Comparison of ENCODE assay signal across 11 mouse cellular contexts in genomic region chr2:153084261-153084976, GRCm38 (mm10). TPM values are rescaled to one million over a fixed set of nuclear protein-coding genes. Genes with fewer than 3 reads are reported as not detected.
DNase-seq lines count a peak whose midpoint lies in the region; ATAC-seq lines count a peak whose summit lies in the region.
"Had no signal": no experiment of that assay in that cellular context is flagged by ENCODE, and none has a peak within 500 bp of the region (broad histone marks: within the 10 kb centered on the region; RNA-seq: fewer than 3 reads in every experiment).

No protein-coding gene starts in this region.

- H3K27ac ChIP-seq in kidney, embryonic 15.5 days = no peak overlapping the region
- H3K27ac ChIP-seq in midbrain, embryonic 14.5 days (replicated peaks; ENCODE audit: low read depth, low read length) = no peak overlapping the region
- H3K27ac ChIP-seq: hindbrain, embryonic 13.5 days had no signal

- intact Hi-C loops in left cerebral cortex, postnatal 10 days (cut with DNase I) = loop anchor here (5.0 kb wide), 1 partner anchor 58 kb away; no protein-coding TSS in a partner anchor

- no peaks in the 10 kb centered on the region for H3K9me3 ChIP-seq in kidney, embryonic 15.5 days (replicated peaks)
- H3K9me3 ChIP-seq in midbrain, embryonic 14.5 days (ENCODE audit: control insufficient read depth, low read length) = no peaks in the 10 kb centered on the region
- H3K9me3 ChIP-seq: hindbrain, embryonic 13.5 days had no signal

- 68% methylated on average over 7 of the region's 7 CpGs for WGBS in kidney, embryonic 15.5 days
- 69% methylated on average over 7 of the region's 7 CpGs for WGBS in midbrain, embryonic 14.5 days

- no peaks in the 10 kb centered on the region for H3K4me1 ChIP-seq in kidney, embryonic 15.5 days
- no peaks in the 10 kb centered on the region for H3K4me1 ChIP-seq in midbrain, embryonic 14.5 days (ENCODE audit: control insufficient read depth, insufficient read depth, low read length)
- H3K4me1 ChIP-seq: hindbrain, embryonic 13.5 days had no signal

- H3K4me2 ChIP-seq in kidney, embryonic 15.5 days = no peak overlapping the region
- no peak overlapping the region for H3K4me2 ChIP-seq in midbrain, embryonic 14.5 days (ENCODE audit: low read length)
- H3K4me2 ChIP-seq: hindbrain, embryonic 13.5 days had no signal

- ATAC-seq in kidney, embryonic 15.5 days (replicated peaks; ENCODE audit: low FRiP score) = no peak
- peak; percentile 93 for ATAC-seq in granulocyte monocyte progenitor cell, adult 5-6 weeks (replicated peaks; ENCODE audit: poor library complexity, severe bottlenecking)
- ATAC-seq in megakaryocyte progenitor cell, adult 5-6 weeks (replicated peaks; ENCODE audit: poor library complexity) = peak; percentile 88
- ATAC-seq in midbrain, embryonic 14.5 days (ENCODE audit: low FRiP score, low TSS enrichment) = no peak
- ATAC-seq: forebrain, embryonic 14.5 days had no signal

- DNase-seq in kidney, adult 9 months = peak; percentile 56
- DNase-seq in R1 (ENCODE audit: low read depth, low spot score) = peak; percentile 62
- no peak for DNase-seq in left cerebral cortex, postnatal 10 days (ENCODE audit: extremely low spot score in 1 of 2, low spot score in 2 of 2)
- DNase-seq in left cerebral cortex, adult 18-20 months (ENCODE audit: low spot score in 2 of 2) = no peak
- DNase-seq in midbrain, embryonic 14.5 days = no peak
- DNase-seq: cerebellum, postnatal 14 days had no signal

- H3K27me3 ChIP-seq in kidney, embryonic 15.5 days = 0 out of 2 replicates have a peak, but pooled peaks cover 3% of the 10 kb centered on the region
- H3K27me3 ChIP-seq in midbrain, embryonic 14.5 days (ENCODE audit: control insufficient read depth, insufficient read depth, low read length) = no peaks in the 10 kb centered on the region

- H3K4me3 ChIP-seq in kidney, embryonic 15.5 days (replicated peaks) = no peak overlapping the region
- H3K4me3 ChIP-seq in midbrain, embryonic 14.5 days (replicated peaks; ENCODE audit: low read depth, low read length) = no peak overlapping the region
- H3K4me3 ChIP-seq: hindbrain, embryonic 13.5 days had no signal

- H3K9ac ChIP-seq in kidney, embryonic 15.5 days = no peak overlapping the region
- no peak overlapping the region for H3K9ac ChIP-seq in midbrain, embryonic 14.5 days (replicated peaks; ENCODE audit: low read length)
- H3K9ac ChIP-seq: hindbrain, embryonic 13.5 days had no signal

- H3K36me3 ChIP-seq in kidney, embryonic 15.5 days = no peaks in the 10 kb centered on the region
- H3K36me3 ChIP-seq in midbrain, embryonic 14.5 days (ENCODE audit: control insufficient read depth, insufficient read depth, low read length) = no peaks in the 10 kb centered on the region
- H3K36me3 ChIP-seq: hindbrain, embryonic 13.5 days had no signal

RNA-seq across cellular contexts. Expression of gene Ccm2l, which starts 18.7 kb away (rescaled TPM):
- 3.5 and 3.6 TPM in 2 replicates for polyA plus RNA-seq in kidney, embryonic 15.5 days (2015; fragmentation: Nextera tagmentation; extraction: Ambion mirVana)
- 7.7 and 11.6 TPM in 2 replicates for total RNA-seq in granulocyte monocyte progenitor cell, adult 5-6 weeks (2014; fragmentation: Nextera tagmentation)
- total RNA-seq in granulocyte monocyte progenitor cell, adult 5-6 weeks (2017) = 0.21 and 3.3 TPM in 2 replicates
- 2.5 and 2.8 TPM in 2 replicates for total RNA-seq in megakaryocyte progenitor cell, adult 5-6 weeks (2015)
- 1.2 and 2.2 TPM in 2 replicates for total RNA-seq in megakaryocyte progenitor cell, adult 5-6 weeks (2017)
- 1 to 10 TPM; 6.8 to 7.1 TPM for total RNA-seq in left cerebral cortex, postnatal 10 days (2021)
- total RNA-seq in left cerebral cortex, adult 18-20 months (2021) = 1 to 10 TPM; 4.5 to 4.6 TPM
- polyA plus RNA-seq in midbrain, embryonic 14.5 days (2014; fragmentation: Nextera tagmentation; extraction: Ambion mirVana) = 1.5 and 2.0 TPM in 2 replicates

RNA-seq across cellular contexts. Expression of gene Hck, which starts 23.8 kb away (rescaled TPM):
- 5.3 and 5.4 TPM in 2 replicates for polyA plus RNA-seq in kidney, embryonic 15.5 days (2015; fragmentation: Nextera tagmentation; extraction: Ambion mirVana)
- 6.4 and 9.5 TPM in 2 replicates for total RNA-seq in granulocyte monocyte progenitor cell, adult 5-6 weeks (2014; fragmentation: Nextera tagmentation)
- total RNA-seq in granulocyte monocyte progenitor cell, adult 5-6 weeks (2017) = 13.1 and 17.5 TPM in 2 replicates
- 16.3 and 17.3 TPM in 2 replicates for total RNA-seq in megakaryocyte progenitor cell, adult 5-6 weeks (2015)
- total RNA-seq in megakaryocyte progenitor cell, adult 5-6 weeks (2017) = 20.1 and 25.7 TPM in 2 replicates
- total RNA-seq in left cerebral cortex, postnatal 10 days (2021) = 1 to 10 TPM; 2.4 to 3.0 TPM
- 1 to 10 TPM; 2.3 to 3.3 TPM for total RNA-seq in left cerebral cortex, adult 18-20 months (2021)
- 1.4 and 2.3 TPM in 2 replicates for polyA plus RNA-seq in midbrain, embryonic 14.5 days (2014; fragmentation: Nextera tagmentation; extraction: Ambion mirVana)

RNA-seq across cellular contexts. Expression of gene Xkr7, which starts 52.8 kb away (rescaled TPM):
- not detected in 2 replicates for polyA plus RNA-seq in kidney, embryonic 15.5 days (2015; fragmentation: Nextera tagmentation; extraction: Ambion mirVana)
- not detected in 2 replicates for total RNA-seq in granulocyte monocyte progenitor cell, adult 5-6 weeks (2014; fragmentation: Nextera tagmentation)
- not detected in 2 replicates for total RNA-seq in granulocyte monocyte progenitor cell, adult 5-6 weeks (2017)
- not detected in 2 replicates for total RNA-seq in megakaryocyte progenitor cell, adult 5-6 weeks (2015)
- total RNA-seq in megakaryocyte progenitor cell, adult 5-6 weeks (2017) = not detected in 2 replicates
- total RNA-seq in left cerebral cortex, postnatal 10 days (2021) = 10 to 100 TPM; 11.8 to 12.4 TPM
- 1 to 10 TPM; 5.6 to 6.9 TPM for total RNA-seq in left cerebral cortex, adult 18-20 months (2021)
- polyA plus RNA-seq in midbrain, embryonic 14.5 days (2014; fragmentation: Nextera tagmentation; extraction: Ambion mirVana) = 1.0 and 2.1 TPM in 2 replicates

Comparison
In these comparisons a context has a peak if more than half of its experiments do, and no peak if none do; other contexts are left out.
1. DNase-seq: peak in kidney, adult 9 months (single experiment) and R1 (single experiment); none in left cerebral cortex, postnatal 10 days (0 of 2), left cerebral cortex, adult 18-20 months (0 of 2) and midbrain, embryonic 14.5 days (single experiment).
2. ATAC-seq: peak in granulocyte monocyte progenitor cell, adult 5-6 weeks (single experiment) and megakaryocyte progenitor cell, adult 5-6 weeks (single experiment); none in kidney, embryonic 15.5 days (single experiment) and midbrain, embryonic 14.5 days (single experiment).
3. RNA of gene Xkr7, which starts 52.8 kb away (total RNA-seq): 11.8 to 12.4 TPM in left cerebral cortex, postnatal 10 days and 5.6 to 6.9 TPM in left cerebral cortex, adult 18-20 months; not detected in granulocyte monocyte progenitor cell, adult 5-6 weeks and not detected in megakaryocyte progenitor cell, adult 5-6 weeks; every median in the first group is over 4 times any median in the second.